8 mouse cellular contexts compared by ENCODE assay signal in the genomic region with DNA sequence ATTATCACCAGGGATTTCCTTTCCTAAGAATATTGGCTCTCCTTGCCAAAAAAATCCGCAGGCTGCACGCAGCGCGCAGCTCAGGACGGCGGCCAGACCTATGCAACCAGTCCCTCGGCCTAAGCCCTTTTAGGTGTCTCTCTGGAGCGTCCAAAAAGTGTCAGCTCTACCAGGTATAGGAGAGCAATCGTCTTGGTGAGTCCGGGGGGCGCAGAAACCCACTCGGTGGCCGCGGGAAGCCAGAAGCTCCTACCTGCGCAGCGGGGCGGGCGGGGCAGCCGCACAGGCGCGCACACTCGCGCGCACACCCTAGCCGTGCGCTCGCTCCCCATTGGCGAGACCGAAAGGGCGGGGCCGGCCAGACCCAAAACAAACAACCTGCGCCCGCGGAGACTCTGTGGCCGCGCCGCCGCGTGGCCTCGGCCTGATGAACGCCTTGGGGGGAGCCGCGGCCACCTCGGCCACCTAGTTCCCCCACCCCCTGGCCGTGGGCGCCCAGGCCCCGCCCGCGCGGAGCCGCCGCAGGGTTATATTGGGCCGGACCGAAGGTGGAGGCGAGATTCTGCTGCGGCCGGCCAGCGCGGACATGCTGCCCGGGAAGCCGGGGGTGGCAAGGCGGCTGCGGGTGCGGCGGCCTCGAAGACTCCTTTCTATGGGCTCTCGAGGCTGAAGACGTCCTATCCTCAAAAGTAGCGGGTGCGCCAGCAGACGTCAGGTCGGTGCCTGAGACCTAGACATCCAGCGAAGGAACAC. TPM values are rescaled to one million over a fixed set of nuclear protein-coding genes. Genes with fewer than 3 reads are reported as not detected.
A peak's percentile ranks its signal among the peaks of the same experiment; 100 is the strongest.
DNase-seq lines count a peak whose midpoint lies in the region; ATAC-seq and TF ChIP-seq lines count a peak whose summit lies in the region.

No protein-coding gene starts in this region.

- DNase-seq in gastrocnemius, adult 18-20 months (ENCODE audit: low spot score): peak; percentile 23
- no peak for DNase-seq in gastrocnemius, postnatal 36 days
- DNase-seq in cerebellum, postnatal 25 days: peak; percentile 73 to 78
- no peak for DNase-seq in heart, embryonic 10.5 days (ENCODE audit: low spot score)
- DNase-seq in kidney, adult 8-10 months: peak; percentile 72 to 85
- DNase-seq in liver, postnatal 0 days: peak; percentile 85
- DNase-seq in thymus, postnatal 4 days: peak; percentile 45

- peak; percentile 92 for ATAC-seq in liver, postnatal 0 days
- peak; percentile 18; the same call in 1 of the 2 replicates for ATAC-seq in neural tube, embryonic 12.5 days (ENCODE audit: low FRiP score, low read depth)

- under 1% methylated on average over 73 of the region's 73 CpGs for WGBS in heart, embryonic 10.5 days
- WGBS in liver, postnatal 0 days (ENCODE audit: insufficient replicate concordance): 1% methylated on average over 73 of the region's 73 CpGs
- 1% methylated on average over 73 of the region's 73 CpGs for WGBS in neural tube, embryonic 12.5 days

- H3K4me3 ChIP-seq in heart, embryonic 10.5 days: peak overlapping the region; percentile 74
- H3K4me3 ChIP-seq in liver, postnatal 0 days (ENCODE audit: low read depth, low read length): peak overlapping the region; percentile 66
- H3K4me3 ChIP-seq in neural tube, embryonic 12.5 days: peak overlapping the region; percentile 51

- peak overlapping the region; percentile 73 for H3K4me2 ChIP-seq in liver, postnatal 0 days (ENCODE audit: low read depth, low read length)
- H3K4me2 ChIP-seq in neural tube, embryonic 12.5 days (replicated peaks): peak overlapping the region; percentile 90

- H3K9me3 ChIP-seq in heart, embryonic 10.5 days: no peaks in the 10 kb centered on the region
- H3K9me3 ChIP-seq in liver, postnatal 0 days (ENCODE audit: low read length): no peaks in the 10 kb centered on the region
- no peaks in the 10 kb centered on the region for H3K9me3 ChIP-seq in neural tube, embryonic 12.5 days

- no peak for TF ChIP-seq CTCF in liver, postnatal 0 days (IDR thresholded peaks at IDR 0.05; ENCODE audit: low read depth)

- H3K36me3 ChIP-seq in heart, embryonic 10.5 days: no peaks in the 10 kb centered on the region
- no peaks in the 10 kb centered on the region for H3K36me3 ChIP-seq in liver, postnatal 0 days (replicated peaks; ENCODE audit: insufficient read depth, low read length)
- H3K36me3 ChIP-seq in neural tube, embryonic 12.5 days: no peaks in the 10 kb centered on the region

- H3K27me3 ChIP-seq in heart, embryonic 10.5 days (ENCODE audit: insufficient read depth, poor library complexity, severe bottlenecking): peaks cover 94% of the 10 kb centered on the region
- peaks cover 44% of the 10 kb centered on the region for H3K27me3 ChIP-seq in liver, postnatal 0 days (ENCODE audit: insufficient read depth, low read length)
- peaks cover 86% of the 10 kb centered on the region for H3K27me3 ChIP-seq in neural tube, embryonic 12.5 days (replicated peaks)

- H3K27ac ChIP-seq in heart, embryonic 10.5 days: 0 out of 2 replicates have a peak overlapping the region, but pooled peaks have one; percentile 56
- H3K27ac ChIP-seq in liver, postnatal 0 days (ENCODE audit: low read depth): peak overlapping the region; percentile 85
- H3K27ac ChIP-seq in neural tube, embryonic 12.5 days: no peak overlapping the region

- peak overlapping the region; percentile 73 for H3K9ac ChIP-seq in liver, postnatal 0 days (replicated peaks)
- 0 out of 2 replicates have a peak overlapping the region, but pooled peaks have one; percentile 26 for H3K9ac ChIP-seq in neural tube, embryonic 12.5 days

- intact Hi-C loops in gastrocnemius, postnatal 36 days (cut with DNase I): no loop called here

- TF ChIP-seq EP300 in liver, postnatal 0 days (IDR thresholded peaks at IDR 0.05; ENCODE audit: low read depth): no peak

- peaks cover 31% of the 10 kb centered on the region for H3K4me1 ChIP-seq in heart, embryonic 10.5 days
- H3K4me1 ChIP-seq in liver, postnatal 0 days (ENCODE audit: insufficient read depth): peaks cover 10% of the 10 kb centered on the region; the same call in 1 of the 2 replicates
- H3K4me1 ChIP-seq in neural tube, embryonic 12.5 days: peaks cover 26% of the 10 kb centered on the region

RNA-seq across cellular contexts. Expression of a gene that starts 1.2 kb away (rescaled TPM):
- total RNA-seq in gastrocnemius, adult 18-20 months (2021): not detected
- total RNA-seq in gastrocnemius, postnatal 36 days (2021): not detected
- polyA plus RNA-seq in heart, embryonic 10.5 days (2016; fragmentation: Nextera tagmentation; extraction: Ambion mirVana): not detected in 2 replicates
- polyA plus RNA-seq in liver, postnatal 0 days (2015; fragmentation: Nextera tagmentation; extraction: Ambion mirVana): not detected in 2 replicates
- not detected in 2 replicates for polyA plus RNA-seq in neural tube, embryonic 12.5 days (2016; fragmentation: Nextera tagmentation; extraction: Ambion mirVana)

RNA-seq across cellular contexts. Expression of a gene that starts 2.0 kb away (rescaled TPM):
- under 1 TPM; 0.05 to 0.07 TPM for total RNA-seq in gastrocnemius, adult 18-20 months (2021)
- total RNA-seq in gastrocnemius, postnatal 36 days (2021): not detected
- 0.06 and 0.19 TPM in 2 replicates for polyA plus RNA-seq in heart, embryonic 10.5 days (2016; fragmentation: Nextera tagmentation; extraction: Ambion mirVana)
- polyA plus RNA-seq in liver, postnatal 0 days (2015; fragmentation: Nextera tagmentation; extraction: Ambion mirVana): 3.4 and 4.6 TPM in 2 replicates
- polyA plus RNA-seq in neural tube, embryonic 12.5 days (2016; fragmentation: Nextera tagmentation; extraction: Ambion mirVana): 3.1 and 3.5 TPM in 2 replicates

Comparison
In these comparisons a context has a peak if more than half of its experiments do, and no peak if none do; other contexts are left out.
1. DNase-seq: peak in gastrocnemius, adult 18-20 months (single experiment), cerebellum, postnatal 25 days (2 of 2), kidney, adult 8-10 months (2 of 2), liver, postnatal 0 days (single experiment) and thymus, postnatal 4 days (single experiment); none in gastrocnemius, postnatal 36 days (0 of 2) and heart, embryonic 10.5 days (single experiment).
2. Peak in every context shown above with its lines, with median percentiles within 50 percentile points of each other: H3K4me3 ChIP-seq.